17 mouse cellular contexts compared by ENCODE assay signal in genomic region chr4:137666958-137667345, GRCm38 (mm10). TPM values are rescaled to one million over a fixed set of nuclear protein-coding genes. Genes with fewer than 3 reads are reported as not detected.
DNase-seq lines count a peak whose midpoint lies in the region; ATAC-seq and TF ChIP-seq lines count a peak whose summit lies in the region.
"Had no signal": no experiment of that assay in that cellular context is flagged by ENCODE, and none has a peak within 500 bp of the region (broad histone marks: within the 10 kb centered on the region; RNA-seq: fewer than 3 reads in every experiment).

No protein-coding gene starts in this region.

- WGBS in hindbrain, embryonic 13.5 days: 60% methylated on average over 8 of the region's 8 CpGs
- 67% methylated on average over 8 of the region's 8 CpGs for WGBS in hindbrain, embryonic 12.5 days

- peak; percentile 74 for DNase-seq in left cerebral cortex, adult 11 months (ENCODE audit: low spot score)
- no peak for DNase-seq in left cerebral cortex, postnatal 4 days
- peak; percentile 80 for DNase-seq in brain, adult 2 months (ENCODE audit: low read depth, low spot score)
- no peak for DNase-seq in right cerebral cortex, adult 2 months (ENCODE audit: low spot score in 2 of 2)
- DNase-seq: adrenal gland, adult 2 months; gastrocnemius, postnatal 25 days; heart, adult 2 months; kidney, adult 11 months; liver, postnatal 0 days; thymus, postnatal 25 days had no signal

- H3K9ac ChIP-seq in hindbrain, embryonic 13.5 days: peak overlapping the region; percentile 59
- H3K9ac ChIP-seq in hindbrain, embryonic 12.5 days: no peak overlapping the region
- H3K9ac ChIP-seq: heart, embryonic 15.5 days; liver, postnatal 0 days had no signal

- no peak for TF ChIP-seq POLR2A in cortical plate, adult 2 months (IDR thresholded peaks at IDR 0.05; ENCODE audit: extremely low read depth, insufficient read depth, low read length)

- intact Hi-C loops in left cerebral cortex, postnatal 4 days (cut with DNase I): no loop called here

- H3K9me3 ChIP-seq in hindbrain, embryonic 13.5 days: no peaks in the 10 kb centered on the region
- H3K9me3 ChIP-seq in hindbrain, embryonic 12.5 days (replicated peaks): no peaks in the 10 kb centered on the region
- H3K9me3 ChIP-seq: forebrain, embryonic 10.5 days; heart, embryonic 15.5 days; limb, embryonic 10.5 days; neural tube, embryonic 12.5 days had no signal

- peak overlapping the region; percentile 85; the same call in 1 of the 2 replicates for H3K4me2 ChIP-seq in hindbrain, embryonic 13.5 days
- no peak overlapping the region for H3K4me2 ChIP-seq in hindbrain, embryonic 12.5 days (replicated peaks)
- H3K4me2 ChIP-seq: heart, embryonic 15.5 days; neural tube, embryonic 12.5 days had no signal

- H3K36me3 ChIP-seq in hindbrain, embryonic 13.5 days: no peaks in the 10 kb centered on the region
- no peaks in the 10 kb centered on the region for H3K36me3 ChIP-seq in hindbrain, embryonic 12.5 days
- H3K36me3 ChIP-seq: forebrain, embryonic 10.5 days; heart, embryonic 15.5 days; limb, embryonic 10.5 days; neural tube, embryonic 12.5 days had no signal

- H3K4me3 ChIP-seq in hindbrain, embryonic 13.5 days: no peak overlapping the region
- no peak overlapping the region for H3K4me3 ChIP-seq in hindbrain, embryonic 12.5 days
- peak overlapping the region; percentile 62 for H3K4me3 ChIP-seq in cortical plate, adult 2 months (ENCODE audit: insufficient read depth, low read length)
- H3K4me3 ChIP-seq: forebrain, embryonic 10.5 days; heart, adult 2 months; heart, embryonic 15.5 days; limb, embryonic 10.5 days; neural tube, embryonic 12.5 days had no signal

- peaks cover 34% of the 10 kb centered on the region for H3K27me3 ChIP-seq in hindbrain, embryonic 13.5 days
- H3K27me3 ChIP-seq in hindbrain, embryonic 12.5 days: peaks cover 40% of the 10 kb centered on the region

- TF ChIP-seq CTCF in cortical plate, adult 2 months (IDR thresholded peaks at IDR 0.05; ENCODE audit: extremely low read depth, insufficient read depth, low read length): no peak

- 0 out of 2 replicates have a peak overlapping the region, but pooled peaks have one; percentile 40 for H3K27ac ChIP-seq in hindbrain, embryonic 13.5 days
- no peak overlapping the region for H3K27ac ChIP-seq in hindbrain, embryonic 12.5 days
- peak overlapping the region; percentile 33 for H3K27ac ChIP-seq in cortical plate, adult 2 months (ENCODE audit: insufficient read depth, low read length)
- H3K27ac ChIP-seq: forebrain, embryonic 10.5 days; heart, adult 2 months; heart, embryonic 15.5 days; limb, embryonic 10.5 days; neural tube, embryonic 12.5 days had no signal

- no peak for ATAC-seq in hindbrain, embryonic 13.5 days (ENCODE audit: low FRiP score)
- ATAC-seq in hindbrain, embryonic 12.5 days (ENCODE audit: low FRiP score): no peak
- ATAC-seq: liver, postnatal 0 days had no signal

- H3K4me1 ChIP-seq in hindbrain, embryonic 13.5 days (replicated peaks): peaks cover 47% of the 10 kb centered on the region
- peaks cover 32% of the 10 kb centered on the region for H3K4me1 ChIP-seq in hindbrain, embryonic 12.5 days
- H3K4me1 ChIP-seq in cortical plate, adult 2 months (ENCODE audit: control insufficient read depth, insufficient read depth, low read length): peaks cover 12% of the 10 kb centered on the region

RNA-seq across cellular contexts. Expression of gene Rap1gap, which starts 2.4 kb away (rescaled TPM):
- polyA plus RNA-seq in hindbrain, embryonic 13.5 days (2015; fragmentation: Nextera tagmentation; extraction: Ambion mirVana): 39.2 and 39.9 TPM in 2 replicates
- polyA plus RNA-seq in hindbrain, embryonic 12.5 days (2016; fragmentation: Nextera tagmentation; extraction: Ambion mirVana): 17.1 and 19.8 TPM in 2 replicates
- total RNA-seq in left cerebral cortex, postnatal 4 days (2021): 100 to 1,000 TPM; 147 to 164 TPM
- 339 and 383 TPM in 2 replicates for polyA plus RNA-seq in cortical plate, adult 2 months (2012; rRNA removed)

Comparison
In these comparisons a context has a peak if more than half of its experiments do, and no peak if none do; other contexts are left out.
1. DNase-seq: peak in left cerebral cortex, adult 11 months (single experiment) and brain, adult 2 months (single experiment); none in left cerebral cortex, postnatal 4 days (single experiment) and right cerebral cortex, adult 2 months (0 of 2).